Mouse (Mus musculus): Measurements from ENCODE around the gene Vstm4.

Vstm4 gene

DNA sequence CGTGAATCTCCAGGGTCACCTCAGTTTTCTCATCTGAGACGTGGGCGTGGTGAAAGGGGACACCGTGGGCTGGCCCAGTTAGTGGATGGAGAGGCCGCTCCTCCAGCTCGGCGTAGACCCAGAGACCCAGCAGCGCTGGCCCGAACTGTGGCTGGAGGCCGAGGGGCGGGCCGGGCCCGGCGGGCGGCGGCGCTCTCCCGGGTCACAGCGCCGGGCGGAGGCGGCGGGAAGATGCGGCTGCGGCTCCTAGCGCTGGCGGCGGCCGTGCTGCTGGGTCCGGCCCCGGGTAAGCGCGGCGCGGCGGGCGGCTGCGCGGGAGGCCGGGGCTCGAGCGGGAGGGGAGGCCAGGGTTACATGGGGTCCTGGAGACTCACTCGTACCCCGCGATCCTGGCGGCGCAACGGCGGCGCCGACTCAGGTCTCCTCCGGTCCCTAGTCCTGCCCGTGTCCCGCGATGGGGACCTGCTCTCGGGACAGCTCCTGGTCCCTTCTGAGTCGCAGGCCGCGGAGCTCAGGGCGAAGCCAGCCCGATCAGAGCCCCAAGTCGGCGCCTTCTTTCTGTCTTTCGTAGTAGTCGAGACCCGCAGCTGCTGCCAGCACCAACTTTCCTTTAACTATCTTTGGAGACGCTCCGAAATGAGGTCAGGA, at the start of gene Vstm4:
Vstm4 (plus strand) TSS at position 76 of the 648 bp plus-strand sequence.
- no peak for DNase-seq (ENCODE audit: low read depth, low spot score)

GRCm38 (mm10) chr14:32810111-32810510, 46.4 kb upstream of the Vstm4 start:
- no peak for DNase-seq (ENCODE audit: low read depth, low spot score)

- DNase-seq (ENCODE audit: low read depth, low spot score): peak; percentile 15
Observed at GRCm38 (mm10) chr14:32812429-32812828, 44.1 kb upstream of the Vstm4 start.

DNA sequence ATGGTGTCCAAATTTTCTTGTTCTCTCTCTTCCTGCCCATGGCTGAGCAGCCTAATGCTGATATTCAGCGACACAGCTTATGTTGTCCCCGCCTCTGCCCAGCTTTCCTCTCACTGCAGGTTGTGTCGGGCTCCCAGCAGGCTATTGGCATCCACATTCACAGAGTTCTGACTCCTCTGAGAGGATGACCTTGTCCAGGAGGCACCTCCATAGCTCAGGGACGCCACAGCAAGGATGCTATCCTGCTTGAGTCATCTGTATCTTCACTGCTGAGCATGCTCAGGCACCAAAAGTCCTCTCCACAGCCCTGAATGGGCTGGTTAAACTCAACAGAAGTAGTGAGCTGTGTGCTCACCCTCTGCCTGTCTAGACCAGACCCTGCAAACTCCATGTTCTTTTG, 41.6 kb upstream of the Vstm4 start:
- no peak for DNase-seq (ENCODE audit: low read depth, low spot score)

DNA sequence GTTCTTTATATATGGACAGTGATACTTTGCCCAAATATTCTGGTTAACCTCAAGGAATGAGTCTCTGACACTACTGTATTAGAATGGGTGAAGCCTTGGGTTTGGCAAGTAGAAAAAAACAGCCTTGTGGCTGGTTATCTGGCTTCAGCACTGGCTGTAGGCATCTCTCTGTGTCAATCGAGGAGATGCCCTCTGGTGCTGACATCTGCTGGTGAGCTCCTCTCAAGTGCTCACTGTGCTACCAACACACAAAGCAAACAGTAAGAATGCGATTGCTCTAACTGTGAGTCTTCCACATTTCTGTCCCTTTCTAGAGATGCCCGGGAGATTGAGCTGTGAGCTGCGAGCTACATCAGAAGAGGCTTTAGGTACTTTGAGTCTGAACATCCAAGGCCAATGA, 40.0 kb upstream of the Vstm4 start:
- no peak for DNase-seq (ENCODE audit: low read depth, low spot score)

DNA sequence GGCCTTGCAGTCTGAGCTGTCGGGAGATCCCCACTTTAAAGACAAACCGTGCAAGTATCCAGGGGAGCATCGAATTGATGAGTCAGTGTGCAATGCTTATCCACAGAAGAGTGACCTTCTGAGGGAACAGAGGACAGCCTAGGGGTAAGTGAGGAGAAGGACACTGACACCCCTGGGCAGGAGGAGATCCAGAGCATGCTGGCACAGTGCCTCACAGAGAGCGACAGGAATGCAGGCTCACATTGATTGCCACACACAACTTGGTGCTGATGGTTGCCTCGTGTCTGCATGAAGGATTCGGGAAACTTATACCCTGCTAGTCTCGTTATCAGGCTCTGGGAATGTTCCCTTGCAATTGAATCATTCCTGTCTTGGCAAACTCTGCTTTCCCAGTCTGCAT, 39.3 kb upstream of the Vstm4 start:
- no peak for DNase-seq (ENCODE audit: low read depth, low spot score)

GRCm38 (mm10) chr14:32819297-32819696, 37.3 kb upstream of the Vstm4 start:
- no peak for DNase-seq (ENCODE audit: low read depth, low spot score)

- no peak for DNase-seq (ENCODE audit: low read depth, low spot score)
Observed at GRCm38 (mm10) chr14:32822812-32823211, 33.7 kb upstream of the Vstm4 start.

- DNase-seq (ENCODE audit: low read depth, low spot score): no peak
Observed at GRCm38 (mm10) chr14:32823861-32824260, 32.7 kb upstream of the Vstm4 start.

DNA sequence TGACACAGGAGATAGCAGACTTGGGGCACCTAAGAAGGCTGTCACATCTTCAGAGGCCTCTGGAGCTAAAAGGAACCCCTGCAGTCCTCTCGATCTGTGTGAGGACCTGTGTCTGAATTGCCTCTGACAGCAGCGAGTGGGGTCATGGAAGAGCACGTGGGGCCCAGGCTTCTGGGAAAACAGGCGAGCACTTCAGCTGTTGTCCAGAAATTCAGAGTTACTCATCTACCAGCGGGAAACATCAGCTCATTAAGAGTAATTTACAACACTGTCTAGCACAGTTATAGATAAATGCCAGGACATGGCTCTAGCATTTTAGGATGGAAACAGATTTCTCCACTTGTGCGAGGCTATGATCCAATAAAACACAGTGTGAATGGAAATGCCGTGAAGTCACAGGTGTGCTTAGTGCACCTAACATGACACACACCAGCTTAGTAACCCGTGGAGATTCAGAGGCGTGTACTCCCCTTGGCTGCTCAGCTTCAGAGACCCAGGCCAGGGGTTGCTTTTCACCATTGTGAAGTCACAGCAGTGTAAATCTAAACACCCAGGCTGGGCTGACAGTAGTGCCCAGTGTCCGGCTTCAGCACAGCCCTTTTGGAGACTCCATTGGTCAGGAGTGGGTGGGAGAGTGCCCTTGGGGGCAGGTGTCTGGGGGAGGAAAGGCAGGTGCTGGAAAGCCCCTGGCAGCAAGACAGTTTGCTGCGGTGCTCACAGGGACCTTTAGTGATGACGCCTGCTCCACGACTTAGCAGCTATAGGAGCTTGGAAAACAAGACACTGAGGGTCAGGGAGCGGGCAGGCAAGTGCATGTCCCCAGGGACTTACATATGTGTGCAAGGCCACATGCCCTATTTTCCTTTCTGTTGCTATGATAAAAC, 32.0 kb upstream of the Vstm4 start:
- DNase-seq (ENCODE audit: low read depth, low spot score): no peak

- no peak for DNase-seq (ENCODE audit: low read depth, low spot score)
Observed at GRCm38 (mm10) chr14:32825426-32826032, 31.0 kb upstream of the Vstm4 start.

DNA sequence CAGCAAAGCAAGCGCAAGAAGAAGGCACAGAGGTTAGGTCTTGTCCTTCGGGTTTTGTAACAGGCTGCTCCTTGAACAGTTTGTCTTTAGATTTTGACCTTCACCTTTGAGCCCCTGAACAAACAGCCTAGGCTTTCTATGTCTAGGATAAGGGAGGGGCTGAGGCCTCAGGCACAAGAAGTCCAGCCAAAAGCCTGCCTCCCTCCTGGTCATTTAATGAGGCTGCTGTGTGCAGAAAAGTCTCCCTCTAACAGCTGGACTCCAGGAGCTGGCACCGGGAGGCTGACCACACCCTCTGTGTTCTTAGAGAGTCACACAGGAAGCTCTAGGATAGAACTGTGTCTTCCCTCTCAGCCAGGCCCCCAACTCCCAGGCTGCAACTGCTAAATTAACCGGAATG, 29.4 kb upstream of the Vstm4 start:
- no peak for DNase-seq (ENCODE audit: low read depth, low spot score)

- peak; percentile 32 for DNase-seq (ENCODE audit: low read depth, low spot score)
Observed at GRCm38 (mm10) chr14:32827994-32828650, 28.4 kb upstream of the Vstm4 start.

DNA sequence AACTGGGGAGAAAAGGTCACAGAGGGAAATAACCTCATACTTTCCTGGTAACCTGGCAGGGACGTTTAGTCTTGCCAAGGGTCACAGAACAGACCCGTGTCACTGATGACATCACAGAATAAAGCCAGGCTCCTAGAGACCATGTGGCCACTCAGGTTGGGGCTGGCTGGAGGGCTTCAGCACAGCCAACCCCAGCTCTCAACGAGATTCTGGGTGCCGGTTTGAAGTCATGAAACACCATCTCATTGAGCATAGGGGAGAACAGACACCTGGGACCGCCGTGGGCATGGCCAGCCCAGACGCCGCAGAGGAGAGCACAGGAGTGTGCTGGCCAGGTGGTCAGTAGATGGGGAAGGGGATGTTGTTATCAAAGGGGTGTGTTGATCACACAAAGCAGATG, 22.7 kb upstream of the Vstm4 start, which contains the start of gene Fam170b:
Fam170b (plus strand) TSS at position 116 of the 400 bp plus-strand sequence.
- no peak for DNase-seq (ENCODE audit: low read depth, low spot score)

GRCm38 (mm10) chr14:32835181-32835580, 21.4 kb upstream of the Vstm4 start:
- DNase-seq (ENCODE audit: low read depth, low spot score): no peak

DNA sequence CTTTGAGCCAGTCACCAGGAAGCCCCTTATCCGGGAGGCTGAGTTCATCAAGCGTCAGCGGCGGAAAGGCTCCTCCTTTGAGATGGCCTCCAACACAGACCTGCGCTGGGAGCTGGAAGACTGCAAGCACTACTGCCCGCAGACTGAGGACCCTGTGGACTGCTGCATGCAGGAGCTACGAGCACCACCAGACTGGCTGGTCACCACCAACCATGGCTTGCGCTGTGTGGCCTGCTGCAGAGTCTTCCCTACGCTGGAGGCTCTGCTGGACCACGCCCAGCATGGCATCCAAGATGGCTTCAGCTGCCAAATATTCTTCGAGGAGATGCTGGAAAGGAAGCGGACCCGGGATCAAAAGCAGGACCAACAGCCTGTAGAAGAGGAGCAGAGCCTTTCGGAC, 21.0 kb upstream of the Vstm4 start:
- DNase-seq (ENCODE audit: low read depth, low spot score): no peak

GRCm38 (mm10) chr14:32836191-32836590, 20.4 kb upstream of the Vstm4 start:
- DNase-seq (ENCODE audit: low read depth, low spot score): no peak

GRCm38 (mm10) chr14:32842052-32842451, 14.5 kb upstream of the Vstm4 start:
- DNase-seq (ENCODE audit: low read depth, low spot score): no peak

DNA sequence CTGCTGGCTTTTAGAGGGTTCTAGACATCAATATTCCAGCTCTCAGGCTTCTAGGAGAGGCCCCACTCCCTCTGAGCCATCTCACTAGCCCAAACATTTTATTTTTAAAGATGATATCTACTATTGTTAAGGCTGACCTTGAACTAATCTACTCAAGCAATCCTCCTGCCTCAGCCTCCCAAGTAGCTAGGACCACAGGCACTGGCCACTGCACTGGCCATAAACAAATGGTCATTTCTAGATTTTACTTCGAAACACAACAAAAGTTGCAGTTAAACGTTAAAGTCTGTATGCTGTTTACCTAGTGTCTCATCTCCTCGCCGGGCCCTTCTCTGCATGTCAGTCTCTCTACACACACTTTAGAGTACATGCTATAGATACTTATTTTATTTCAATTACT, 2.5 kb upstream of the Vstm4 start:
- no peak for DNase-seq (ENCODE audit: low read depth, low spot score)

- DNase-seq (ENCODE audit: low read depth, low spot score): no peak
Observed at GRCm38 (mm10) chr14:32856246-32856645, 310 bp upstream of the Vstm4 start.

DNA sequence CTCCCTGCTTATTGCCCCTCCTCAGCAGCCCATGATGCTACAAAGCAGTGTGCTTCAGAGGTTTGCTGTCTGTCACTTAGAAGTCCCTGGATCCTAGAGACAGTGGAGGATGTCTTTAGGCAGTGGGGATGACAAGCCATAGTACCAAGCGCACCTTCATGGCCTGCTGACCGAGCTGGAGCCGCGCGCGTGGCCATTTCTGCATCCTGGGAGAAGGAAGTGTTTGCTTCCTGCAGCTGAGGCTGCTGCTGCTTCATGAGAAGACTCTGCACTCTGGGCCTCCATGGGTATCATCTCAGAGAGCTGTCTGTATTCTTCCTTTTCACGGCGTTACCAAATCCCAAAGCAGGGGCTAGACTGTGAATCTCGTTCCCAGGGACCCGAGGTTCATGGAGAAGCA, 1.8 kb downstream of the Vstm4 start:
- DNase-seq (ENCODE audit: low read depth, low spot score): no peak

- DNase-seq (ENCODE audit: low read depth, low spot score): no peak
Observed at GRCm38 (mm10) chr14:32858941-32859510, 2.5 kb downstream of the Vstm4 start.
